Mouse (Mus musculus) left cerebral cortex, postnatal 14 days (tissue): ENCODE results near the gene Fyn. TPM values are rescaled to one million over a fixed set of nuclear protein-coding genes. Genes with fewer than 3 reads are reported as not detected.

Experiments
- DNase-seq, 2 experiments: peaks; one replicate each; pipeline ENCODE4 v3.0.0; 2021 to 2022; ENCODE audit warnings: low spot score in 2 of 2, mixed read lengths in 1 of 2
- intact Hi-C: fragments of 180-260 bp; cut with DNase I; formaldehyde crosslinking; loops from one replicate; pipeline ENCODE4 v1.15.1; 2025
- total RNA-seq, 2 experiments: library from RNA; stranded (reverse); gene quantifications; 2 replicates each; pipeline ENCODE4 v1.2.3; 2021

The Fyn gene
- total RNA-seq, 2 experiments from 2014 or later = 163 to 176 TPM

- DNase-seq = no peak
- intact Hi-C loops = loop anchor here (5.0 kb wide), 1 partner anchor 145 kb away; no protein-coding TSS in a partner anchor
Observed at GRCm38 (mm10) chr10:39517375-39517774, 148.7 kb downstream of the Fyn start.

DNA sequence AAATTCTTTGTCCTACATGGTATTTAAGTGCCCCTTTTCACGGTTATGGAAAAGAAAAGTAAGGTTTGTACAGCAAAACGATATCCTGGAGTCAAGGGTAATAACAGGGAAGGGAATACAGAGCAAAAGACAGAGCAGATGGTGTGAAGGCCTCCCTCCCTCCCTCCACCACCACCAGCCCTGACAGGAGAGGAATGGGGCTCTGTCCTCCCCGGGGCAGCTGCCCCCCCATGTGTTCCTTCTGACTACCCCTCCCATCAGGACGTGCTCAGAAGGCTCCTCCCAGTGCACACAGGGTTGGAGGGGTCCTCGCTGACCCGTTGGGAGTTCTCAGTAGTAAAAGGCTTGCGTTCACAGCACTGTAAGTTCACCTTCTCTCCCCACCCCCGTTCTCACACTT, 149.6 kb downstream of the Fyn start:
- DNase-seq = no peak

GRCm38 (mm10) chr10:39518859-39519258, 150.2 kb downstream of the Fyn start:
- no peak for DNase-seq
- intact Hi-C loops = loop anchor here (2.0 to 5.0 kb wide), 2 partner anchors 147 to 278 kb away; no protein-coding TSS in a partner anchor

More for the DNA sequence above, 149.6 kb downstream of the Fyn start:
- intact Hi-C loops = loop anchor here (2.0 to 5.0 kb wide), 2 partner anchors 146 to 277 kb away; no protein-coding TSS in a partner anchor

DNA sequence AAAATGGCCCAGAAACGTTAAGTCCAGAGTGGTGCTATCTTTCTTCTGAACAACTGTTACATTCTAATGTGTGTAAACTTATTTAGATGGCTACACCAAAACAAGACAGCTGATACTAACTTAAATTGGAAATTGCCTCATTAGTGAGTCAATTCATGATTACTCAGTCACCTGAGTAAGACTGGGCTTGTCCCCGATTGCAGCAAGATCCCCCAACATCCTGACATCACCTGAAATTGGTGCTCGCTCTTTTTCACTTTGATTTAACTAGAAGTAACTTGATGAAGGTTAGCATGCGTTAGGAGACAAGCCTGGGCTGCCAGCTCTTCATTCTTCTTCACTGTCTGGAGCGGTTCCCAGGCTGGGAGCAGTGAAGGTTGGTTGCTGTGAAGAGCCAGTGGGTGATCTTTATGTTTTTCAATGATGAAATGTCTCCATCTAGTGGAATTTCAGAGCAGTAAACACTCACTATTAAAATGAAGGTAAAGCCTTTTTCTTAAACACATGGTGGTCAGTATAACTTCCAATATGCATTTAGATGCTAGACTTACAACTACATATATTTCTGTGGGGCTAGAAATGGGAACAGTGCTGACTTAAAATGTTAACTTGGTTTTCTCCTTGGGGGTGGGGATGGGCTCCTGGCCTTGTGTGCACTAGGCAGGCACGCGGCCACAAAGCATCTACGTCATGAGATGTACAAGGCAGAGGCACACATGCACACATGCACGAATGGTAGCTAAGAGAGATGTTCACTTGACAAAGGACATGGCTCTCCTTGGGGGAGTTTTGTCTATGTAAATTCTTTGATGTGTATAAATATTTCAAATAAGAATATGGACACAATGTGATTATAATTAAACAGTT, 151.7 kb downstream of the Fyn start:
- intact Hi-C loops = loop anchor here (1.0 kb wide), 1 partner anchor 349 kb away; no protein-coding TSS in a partner anchor
- DNase-seq = peak; percentile 69 to 73

GRCm38 (mm10) chr10:39521327-39521726, 152.7 kb downstream of the Fyn start:
- intact Hi-C loops = no loop called here
- DNase-seq = no peak

DNA sequence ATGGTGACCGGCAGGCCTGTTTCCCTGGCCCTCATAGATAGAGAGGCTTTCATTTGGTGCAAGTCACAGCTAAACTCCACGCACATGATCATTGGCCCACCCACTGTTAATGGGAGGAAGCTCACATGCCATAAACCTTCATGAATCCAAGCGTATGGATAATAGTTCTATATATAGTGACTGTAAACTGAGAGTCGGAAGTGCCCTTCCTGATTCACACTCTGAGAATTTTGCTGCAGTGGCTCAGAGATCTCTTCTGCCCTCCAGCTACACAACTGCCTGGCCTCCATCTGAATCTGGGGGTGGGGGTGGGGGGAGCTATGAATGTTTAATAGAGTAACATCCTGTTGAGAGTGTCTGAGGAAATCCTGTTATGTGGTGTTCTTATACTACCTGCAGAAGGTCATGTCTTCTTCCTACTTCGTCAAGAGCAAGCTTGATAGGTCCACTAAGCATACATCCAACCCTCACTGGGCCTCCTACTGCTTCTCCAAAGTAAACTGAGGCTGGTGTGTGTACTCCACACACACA, 153.3 kb downstream of the Fyn start:
- intact Hi-C loops = no loop called here
- DNase-seq = no peak

DNA sequence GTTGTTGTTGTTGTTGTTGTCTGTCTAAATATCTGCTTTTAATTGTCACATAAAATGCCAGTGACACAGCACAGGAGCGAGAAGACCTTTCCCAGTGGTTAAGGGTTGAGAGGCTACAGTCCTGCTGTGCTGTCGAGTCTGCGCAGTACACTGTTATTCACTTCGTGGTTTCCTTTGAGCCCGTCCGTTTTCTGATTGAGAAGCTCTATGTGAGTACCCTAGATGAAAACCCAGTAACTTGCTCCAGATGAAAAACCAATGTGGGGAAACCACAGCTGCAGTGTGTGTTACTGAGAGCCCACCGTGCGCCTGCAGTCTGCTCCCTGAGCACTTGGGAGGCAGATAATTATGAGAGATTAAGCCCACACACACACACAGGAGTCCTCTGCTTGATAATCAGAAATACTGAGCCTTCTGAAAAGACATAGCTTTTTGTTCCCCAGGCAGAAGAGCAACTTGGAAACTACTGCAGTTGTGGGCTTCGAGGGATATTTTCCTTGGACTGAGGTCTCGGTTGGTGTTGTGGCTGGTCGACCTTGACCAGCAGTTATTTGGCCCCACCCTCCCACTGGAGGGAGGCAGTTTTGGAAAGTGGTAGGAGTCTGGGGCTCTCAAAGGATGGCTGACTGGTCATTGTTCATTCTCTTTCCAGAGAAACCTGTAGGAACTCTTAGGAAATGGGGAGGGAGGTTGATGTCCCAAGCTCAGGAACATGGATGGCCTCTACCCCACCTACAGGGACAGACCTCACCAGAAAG, 154.4 kb downstream of the Fyn start:
- intact Hi-C loops = no loop called here

GRCm38 (mm10) chr10:39524355-39524754, 155.7 kb downstream of the Fyn start:
- DNase-seq = no peak
- intact Hi-C loops = no loop called here

More for the DNA sequence above, 154.4 kb downstream of the Fyn start:
- DNase-seq = no peak

DNA sequence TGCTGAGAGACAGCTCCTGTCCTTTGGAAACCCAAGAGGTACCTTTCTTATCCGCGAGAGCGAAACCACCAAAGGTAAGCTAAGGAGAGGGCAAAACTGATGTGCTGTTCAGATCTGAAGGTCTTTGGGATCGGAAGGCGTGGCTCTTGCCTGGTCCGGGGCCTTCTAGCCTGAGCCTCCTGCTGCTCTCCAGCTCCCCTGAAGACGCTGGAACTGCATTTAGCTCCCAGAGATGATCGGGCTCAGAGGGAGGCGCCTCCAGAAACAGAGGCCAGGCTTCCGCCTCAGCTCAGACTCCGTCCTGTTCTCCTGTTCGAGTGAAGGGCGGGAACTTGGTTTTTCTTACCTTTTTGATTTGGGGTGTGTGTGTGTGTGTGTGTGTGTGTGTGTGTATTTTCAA, 156.8 kb downstream of the Fyn start:
- intact Hi-C loops = no loop called here
- DNase-seq = no peak

GRCm38 (mm10) chr10:39527113-39527512, 158.5 kb downstream of the Fyn start:
- no peak for DNase-seq
- intact Hi-C loops = no loop called here

- intact Hi-C loops = no loop called here
Observed at GRCm38 (mm10) chr10:39529179-39529578, 160.5 kb downstream of the Fyn start.

GRCm38 (mm10) chr10:39532008-39532740, 163.5 kb downstream of the Fyn start:
- DNase-seq = no peak
- intact Hi-C loops = no loop called here

More at GRCm38 (mm10) chr10:39529179-39529578, 160.5 kb downstream of the Fyn start:
- DNase-seq = no peak

GRCm38 (mm10) chr10:39532823-39533222, 164.2 kb downstream of the Fyn start:
- no peak for DNase-seq
- intact Hi-C loops = no loop called here

- intact Hi-C loops = no loop called here
- DNase-seq = no peak
Observed at GRCm38 (mm10) chr10:39534324-39535026, 165.8 kb downstream of the Fyn start.

DNA sequence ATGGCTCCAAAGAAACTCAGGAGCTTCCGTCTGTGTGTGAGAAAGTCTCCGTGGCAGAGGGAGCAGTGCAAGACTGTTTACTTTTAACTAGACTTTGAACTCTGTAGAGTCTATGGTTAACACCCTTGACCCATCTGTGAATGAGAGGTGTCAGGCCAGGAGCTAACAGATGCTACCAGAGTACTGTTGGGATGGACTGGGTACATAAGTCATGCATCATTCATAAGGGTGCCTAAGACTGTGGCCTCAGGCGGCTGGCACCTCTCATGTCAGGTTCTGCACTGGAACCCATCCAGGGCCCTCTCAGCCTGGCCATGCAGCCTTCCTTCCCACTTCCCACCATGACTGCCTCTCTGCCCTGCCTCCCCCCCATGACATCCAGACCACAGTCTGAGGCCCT, 166.7 kb downstream of the Fyn start:
- intact Hi-C loops = no loop called here
- DNase-seq = no peak

DNA sequence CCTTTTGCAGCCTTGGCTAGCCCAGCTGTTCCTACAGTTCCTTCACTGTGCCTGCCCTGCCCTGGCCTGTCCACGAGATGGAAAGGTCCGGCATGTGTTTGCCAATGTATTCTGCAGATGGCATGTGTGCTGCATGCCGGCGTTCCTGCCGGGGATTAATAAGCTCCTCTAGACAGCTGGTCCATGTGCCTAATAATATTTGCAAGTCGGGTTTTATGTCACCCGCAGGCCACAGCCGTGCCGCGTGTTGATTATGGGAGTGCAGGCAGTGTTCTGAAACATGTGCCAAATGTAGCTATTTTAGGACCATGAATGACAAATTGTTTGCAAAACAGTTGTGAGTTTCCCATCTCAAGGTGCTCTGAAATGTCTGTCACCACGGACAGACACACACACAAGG, 167.6 kb downstream of the Fyn start:
- intact Hi-C loops = no loop called here
- no peak for DNase-seq

DNA sequence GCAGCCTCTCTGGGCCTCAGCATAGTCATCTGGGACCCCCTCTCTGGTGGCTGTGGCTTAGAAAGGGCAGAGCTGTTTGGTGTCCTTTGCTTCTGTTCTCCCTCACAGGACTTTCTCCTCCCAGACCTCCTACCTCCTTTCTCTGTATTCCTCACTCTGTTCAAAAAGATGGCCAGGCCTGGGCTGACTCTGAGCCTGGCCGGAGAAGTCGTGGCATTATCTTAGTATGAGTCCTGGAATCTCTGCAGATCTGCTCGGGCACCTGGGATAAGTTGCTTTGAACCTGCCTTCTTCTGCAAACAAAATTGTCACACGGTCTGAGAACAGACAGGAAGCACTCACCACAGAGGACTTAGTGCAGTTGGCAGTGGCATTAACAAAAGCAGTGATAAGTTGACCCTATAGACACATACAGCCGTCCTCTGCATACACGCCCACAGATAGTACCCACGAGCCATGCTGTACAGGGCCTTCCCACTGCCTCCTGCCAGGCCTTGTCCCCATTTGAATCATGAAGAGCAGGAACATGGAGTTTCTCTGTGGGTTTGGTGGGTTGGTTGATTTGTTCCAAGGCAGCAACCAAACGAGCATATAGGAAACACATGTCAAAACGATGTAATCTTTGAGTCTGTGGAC, 171.5 kb downstream of the Fyn start:
- intact Hi-C loops = loop anchor here (5.0 kb wide), 1 partner anchor 192 kb away; the partner anchor contains the start of gene Rev3l
- DNase-seq = no peak

DNA sequence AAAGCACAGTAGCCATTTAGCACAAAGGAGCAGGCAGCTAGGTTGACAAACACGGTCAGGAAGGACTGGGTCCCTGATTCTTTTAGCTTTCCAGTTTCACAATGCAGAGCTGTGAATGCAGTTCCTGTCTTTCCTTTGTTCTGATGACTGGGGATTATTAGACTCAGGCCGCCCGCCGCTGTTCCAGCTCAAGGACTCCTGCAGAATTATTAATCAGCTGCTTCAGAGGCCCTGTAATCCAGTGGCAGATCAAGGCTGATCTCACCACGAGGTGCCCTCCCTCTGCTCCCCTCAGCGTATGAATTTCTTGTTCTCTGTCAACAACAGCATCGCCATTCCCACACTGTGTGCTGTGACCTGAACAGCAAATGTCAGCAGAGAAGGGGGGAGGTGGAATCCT, 172.3 kb downstream of the Fyn start:
- intact Hi-C loops = loop anchor here (5.0 kb wide), 1 partner anchor 191 kb away; the partner anchor contains the start of gene Rev3l
- peak; percentile 41 to 49 for DNase-seq
